Mouse (Mus musculus): ENCODE measurements at regions not wholly inside any gene's neighbourhood (a gene's known extent, or its start where the extent isn't known, plus 50 kb on each side); places are given as distances from the start of the nearest gene placed in this dataset.
"Not testable (repeated sequence)": the region's sequence is repeated elsewhere in the genome, so short reads cannot be mapped to it uniquely, and the experiment has no call there.

GRCm38 (mm10) chr2:133783588-133784342 lies 231.8 kb downstream of the Bmp2 start:
- Histone ChIP-seq H3K9me3 (ENCODE audit: control insufficient read depth, low read length) (no peaks in the 10 kb centered on the region), H3K4me3 (ENCODE audit: low read depth, low read length) (no peak overlapping the region), H3K27ac (ENCODE audit: low read depth, low read length) (no peak overlapping the region), H3K4me1 (ENCODE audit: control insufficient read depth, insufficient read depth, low read length) (no peaks in the 10 kb centered on the region), H3K36me3 (ENCODE audit: control insufficient read depth, insufficient read depth, low read length) (no peaks in the 10 kb centered on the region), H3K9ac (ENCODE audit: low read length) (no peak overlapping the region), H3K4me2 (no peak overlapping the region), H3K27me3 (ENCODE audit: control insufficient read depth, insufficient read depth, low read length) (no peaks in the 10 kb centered on the region)
- DNase-seq (ENCODE audit: low spot score, missing footprints), result no peak
- ATAC-seq (ENCODE audit: low FRiP score), result no peak
- WGBS, result 78% methylated on average over 7 of the region's 7 CpGs

GRCm38 (mm10) chr2:133791031-133791430 lies 239.1 kb downstream of the Bmp2 start:
- H3K9ac ChIP-seq (ENCODE audit: low read length), result no peak overlapping the region
- no peaks in the 10 kb centered on the region for H3K9me3 ChIP-seq (ENCODE audit: control insufficient read depth, low read length)
- no peaks in the 10 kb centered on the region for H3K27me3 ChIP-seq (ENCODE audit: control insufficient read depth, insufficient read depth, low read length)
- ATAC-seq (ENCODE audit: low FRiP score) (no peak), DNase-seq (ENCODE audit: low spot score, missing footprints) (no peak)
- H3K36me3 ChIP-seq (ENCODE audit: control insufficient read depth, insufficient read depth, low read length), result no peaks in the 10 kb centered on the region
- H3K27ac ChIP-seq (ENCODE audit: low read depth, low read length), result no peak overlapping the region
- H3K4me1 ChIP-seq (ENCODE audit: control insufficient read depth, insufficient read depth, low read length), result no peaks in the 10 kb centered on the region
- H3K4me2 ChIP-seq, result no peak overlapping the region
- no peak overlapping the region for H3K4me3 ChIP-seq (ENCODE audit: low read depth, low read length)
- WGBS, result 74% methylated on average over 1 of the region's 1 CpGs

- DNase-seq (ENCODE audit: low spot score, missing footprints) (no peak), ATAC-seq (ENCODE audit: low FRiP score) (no peak)
- Histone ChIP-seq H3K27ac (ENCODE audit: low read depth, low read length) (no peak overlapping the region), H3K9me3 (ENCODE audit: control insufficient read depth, low read length) (no peaks in the 10 kb centered on the region), H3K27me3 (ENCODE audit: control insufficient read depth, insufficient read depth, low read length) (no peaks in the 10 kb centered on the region), H3K4me3 (ENCODE audit: low read depth, low read length) (no peak overlapping the region), H3K9ac (ENCODE audit: low read length) (no peak overlapping the region), H3K4me1 (ENCODE audit: control insufficient read depth, insufficient read depth, low read length) (no peaks in the 10 kb centered on the region), H3K36me3 (ENCODE audit: control insufficient read depth, insufficient read depth, low read length) (no peaks in the 10 kb centered on the region), H3K4me2 (no peak overlapping the region)
- WGBS, result 32% methylated on average over 2 of the region's 2 CpGs
Measured at GRCm38 (mm10) chr2:133793293-133793692, 241.3 kb downstream of the Bmp2 start.

GRCm38 (mm10) chr2:133802666-133803065 lies 250.7 kb downstream of the Bmp2 start:
- Histone ChIP-seq H3K4me3 (ENCODE audit: low read depth, low read length) (no peak overlapping the region), H3K9ac (ENCODE audit: low read length) (no peak overlapping the region), H3K4me1 (ENCODE audit: control insufficient read depth, insufficient read depth, low read length) (no peaks in the 10 kb centered on the region), H3K36me3 (ENCODE audit: control insufficient read depth, insufficient read depth, low read length) (no peaks in the 10 kb centered on the region), H3K9me3 (ENCODE audit: control insufficient read depth, low read length) (no peaks in the 10 kb centered on the region), H3K27me3 (ENCODE audit: control insufficient read depth, insufficient read depth, low read length) (no peaks in the 10 kb centered on the region), H3K4me2 (no peak overlapping the region), H3K27ac (ENCODE audit: low read depth, low read length) (no peak overlapping the region)
- 71% methylated on average over 3 of the region's 3 CpGs for WGBS
- DNase-seq (ENCODE audit: low spot score, missing footprints) (no peak), ATAC-seq (ENCODE audit: low FRiP score) (0 out of 2 replicates have a peak, but pooled peaks have one; percentile 11)

- H3K9me3 ChIP-seq (ENCODE audit: control insufficient read depth, low read length), result no peaks in the 10 kb centered on the region
- no peaks in the 10 kb centered on the region for H3K27me3 ChIP-seq (ENCODE audit: control insufficient read depth, insufficient read depth, low read length)
- H3K4me3 ChIP-seq (ENCODE audit: low read depth, low read length), result no peak overlapping the region
- H3K4me2 ChIP-seq, result no peak overlapping the region
- no peaks in the 10 kb centered on the region for H3K4me1 ChIP-seq (ENCODE audit: control insufficient read depth, insufficient read depth, low read length)
- no peaks in the 10 kb centered on the region for H3K36me3 ChIP-seq (ENCODE audit: control insufficient read depth, insufficient read depth, low read length)
- DNase-seq (ENCODE audit: low spot score, missing footprints) (no peak), ATAC-seq (ENCODE audit: low FRiP score) (no peak)
- H3K9ac ChIP-seq (ENCODE audit: low read length), result no peak overlapping the region
- H3K27ac ChIP-seq (ENCODE audit: low read depth, low read length), result no peak overlapping the region
- 84% methylated on average over 4 of the region's 4 CpGs for WGBS
Measured at GRCm38 (mm10) chr2:133821418-133821817, 269.5 kb downstream of the Bmp2 start.

- Histone ChIP-seq H3K4me3 (ENCODE audit: low read depth, low read length) (no peak overlapping the region), H3K9ac (ENCODE audit: low read length) (no peak overlapping the region), H3K27me3 (ENCODE audit: control insufficient read depth, insufficient read depth, low read length) (no peaks in the 10 kb centered on the region), H3K27ac (ENCODE audit: low read depth, low read length) (no peak overlapping the region), H3K4me2 (no peak overlapping the region), H3K36me3 (ENCODE audit: control insufficient read depth, insufficient read depth, low read length) (no peaks in the 10 kb centered on the region), H3K9me3 (ENCODE audit: control insufficient read depth, low read length) (no peaks in the 10 kb centered on the region), H3K4me1 (ENCODE audit: control insufficient read depth, insufficient read depth, low read length) (no peaks in the 10 kb centered on the region)
- no peak for ATAC-seq (ENCODE audit: low FRiP score)
- DNase-seq (ENCODE audit: low spot score, missing footprints), result no peak
- WGBS, result 91% methylated on average over 1 of the region's 1 CpGs
Measured at GRCm38 (mm10) chr2:133829406-133829805, 277.4 kb downstream of the Bmp2 start.

- no peaks in the 10 kb centered on the region for H3K4me1 ChIP-seq (ENCODE audit: control insufficient read depth, insufficient read depth, low read length)
- H3K9me3 ChIP-seq (ENCODE audit: control insufficient read depth, low read length), result no peaks in the 10 kb centered on the region
- H3K27ac ChIP-seq (ENCODE audit: low read depth, low read length), result no peak overlapping the region
- DNase-seq (ENCODE audit: low spot score, missing footprints), result no peak
- no peak overlapping the region for H3K4me3 ChIP-seq (ENCODE audit: low read depth, low read length)
- ATAC-seq (ENCODE audit: low FRiP score), result no peak
- H3K36me3 ChIP-seq (ENCODE audit: control insufficient read depth, insufficient read depth, low read length), result no peaks in the 10 kb centered on the region
- no peak overlapping the region for H3K4me2 ChIP-seq
- H3K9ac ChIP-seq (ENCODE audit: low read length), result no peak overlapping the region
- no peaks in the 10 kb centered on the region for H3K27me3 ChIP-seq (ENCODE audit: control insufficient read depth, insufficient read depth, low read length)
Measured at GRCm38 (mm10) chr2:133850485-133850884, 298.5 kb downstream of the Bmp2 start.

- not testable (repeated sequence) for H3K27me3 ChIP-seq (ENCODE audit: control insufficient read depth, insufficient read depth, low read length); H3K27ac ChIP-seq (ENCODE audit: low read depth, low read length); H3K4me1 ChIP-seq (ENCODE audit: control insufficient read depth, insufficient read depth, low read length); H3K9me3 ChIP-seq (ENCODE audit: control insufficient read depth, low read length); H3K36me3 ChIP-seq (ENCODE audit: control insufficient read depth, insufficient read depth, low read length); H3K4me3 ChIP-seq (ENCODE audit: low read depth, low read length); H3K4me2 ChIP-seq; ATAC-seq (ENCODE audit: low FRiP score); DNase-seq (ENCODE audit: low spot score, missing footprints); H3K9ac ChIP-seq (ENCODE audit: low read length)
- WGBS, result 91% methylated on average over 8 of the region's 8 CpGs
Measured at GRCm38 (mm10) chr2:133874982-133875381, 323.0 kb downstream of the Bmp2 start.

GRCm38 (mm10) chr2:133883682-133884081 lies 331.7 kb downstream of the Bmp2 start:
- no peak overlapping the region for H3K4me3 ChIP-seq (ENCODE audit: low read depth, low read length)
- no peak overlapping the region for H3K27ac ChIP-seq (ENCODE audit: low read depth, low read length)
- no peak for ATAC-seq (ENCODE audit: low FRiP score)
- no peaks in the 10 kb centered on the region for H3K4me1 ChIP-seq (ENCODE audit: control insufficient read depth, insufficient read depth, low read length)
- no peaks in the 10 kb centered on the region for H3K36me3 ChIP-seq (ENCODE audit: control insufficient read depth, insufficient read depth, low read length)
- H3K4me2 ChIP-seq, result no peak overlapping the region
- no peaks in the 10 kb centered on the region for H3K27me3 ChIP-seq (ENCODE audit: control insufficient read depth, insufficient read depth, low read length)
- H3K9me3 ChIP-seq (ENCODE audit: control insufficient read depth, low read length), result no peaks in the 10 kb centered on the region
- H3K9ac ChIP-seq (ENCODE audit: low read length), result no peak overlapping the region
- DNase-seq (ENCODE audit: low spot score, missing footprints), result no peak
